Mouse (Mus musculus) heart, embryonic 14.5 days (tissue): ENCODE measurements around the gene Prr23a2. TPM values are rescaled to one million over a fixed set of nuclear protein-coding genes. Genes with fewer than 3 reads are reported as not detected.
A peak's percentile ranks its signal among the peaks of the same experiment; 100 is the strongest.

Experiments
- ATAC-seq: fragments of 200-750 bp; cut with Nextera tagmentation; 2 replicates; pipeline ENCODE4 v1.8.0; 2017; ENCODE audit warnings: low read depth, moderate TSS enrichment; ENCODE audit not compliant: insufficient number of reproducible peaks, insufficient read depth, low FRiP score
- H3K27ac ChIP-seq, 2 experiments: fragments of 200-500 bp in 1 of 2; fragments of 300-500 bp in 1 of 2; sonication (generic) in 1 of 2; replicated peaks in 1 of 2; 2 replicates each; pipeline ENCODE4 v1.5.1; 2012 to 2014; ENCODE audit warnings: low read depth in 2 of 2, low read length in 2 of 2, control low read depth in 1 of 2, mild to moderate bottlenecking in 1 of 2, mixed read lengths in 1 of 2; ENCODE audit not compliant: control insufficient read depth in 1 of 2, insufficient read depth in 1 of 2
- H3K27me3 ChIP-seq: fragments of 300-500 bp; sonication (generic); 2 replicates; pipeline ENCODE4 v1.6.1; 2014; ENCODE audit warnings: mild to moderate bottlenecking, low read length, control low read depth; ENCODE audit not compliant: control insufficient read depth, insufficient read depth
- H3K36me3 ChIP-seq: fragments of 300-500 bp; sonication (generic); 2 replicates; pipeline ENCODE4 v1.6.1; 2014; ENCODE audit warnings: mild to moderate bottlenecking, control low read depth, low read length, mixed read lengths; ENCODE audit not compliant: control insufficient read depth, insufficient read depth
- H3K4me1 ChIP-seq, 2 experiments: fragments of 200-500 bp in 1 of 2; fragments of 300-500 bp in 1 of 2; sonication (generic) in 1 of 2; 2 replicates each; pipeline ENCODE4 v1.6.1; 2012 to 2014; ENCODE audit warnings: low read length in 2 of 2, control low read depth in 1 of 2, mixed read lengths in 1 of 2; ENCODE audit not compliant: control insufficient read depth in 2 of 2, insufficient read depth in 2 of 2
- H3K4me2 ChIP-seq: fragments of 300-500 bp; sonication (generic); 2 replicates; pipeline ENCODE4 v1.6.1; 2014; ENCODE audit warnings: mild to moderate bottlenecking, low read length
- H3K4me3 ChIP-seq, 2 experiments: fragments of 200-500 bp in 1 of 2; fragments of 300-500 bp in 1 of 2; sonication (generic) in 1 of 2; 2 replicates each; pipeline ENCODE4 v1.5.1; 2012 to 2014; ENCODE audit warnings: low read length in 2 of 2, mild to moderate bottlenecking in 2 of 2, control low read depth in 1 of 2, low read depth in 1 of 2, moderate library complexity in 1 of 2; ENCODE audit not compliant: control insufficient read depth in 1 of 2, insufficient read depth in 1 of 2
- H3K9ac ChIP-seq: fragments of 300-500 bp; sonication (generic); 2 replicates; pipeline ENCODE4 v1.6.1; 2014; ENCODE audit warnings: mild to moderate bottlenecking, low read length
- H3K9me3 ChIP-seq: fragments of 300-500 bp; sonication (generic); 2 replicates; pipeline ENCODE4 v1.6.1; 2016; ENCODE audit warnings: low read length, control low read depth; ENCODE audit not compliant: control insufficient read depth
- WGBS: fragments of 180-500 bp; shearing (Covaris S2); extraction: QIAGEN DNeasy Blood & Tissue Kit; methylation state at CpG from one replicate; pipeline ENCODE4 v1.1.7; 2014; 5-methylcytosine and 5-hydroxymethylcytosine counted together
- polyA plus RNA-seq: library from polyadenylated mRNA; unstranded; fragments of >200 nt; fragmentation: Nextera tagmentation; extraction: Ambion mirVana; gene quantifications from 2 replicates; pipeline ENCODE4 v1.2.1, GENCODE M21; 2014

The Prr23a2 gene
- polyA plus RNA-seq, 1 experiment from 2014 or later = not detected

GRCm38 (mm10) chr9:98821067-98821466 lies 35.2 kb upstream of the Prr23a2 start:
- no peak for ATAC-seq
- no peaks in the 10 kb centered on the region for H3K27me3 ChIP-seq
- no peak overlapping the region for H3K4me3 ChIP-seq
- no peak overlapping the region for H3K27ac ChIP-seq
- H3K9me3 ChIP-seq = no peaks in the 10 kb centered on the region
- no peak overlapping the region for H3K9ac ChIP-seq
- H3K36me3 ChIP-seq = no peaks in the 10 kb centered on the region
- no peaks in the 10 kb centered on the region for H3K4me1 ChIP-seq
- no peak overlapping the region for H3K4me2 ChIP-seq

GRCm38 (mm10) chr9:98823805-98824204 lies 32.5 kb upstream of the Prr23a2 start:
- Histone ChIP-seq H3K4me3 (no peak overlapping the region), H3K27ac (no peak overlapping the region), H3K9me3 (no peaks in the 10 kb centered on the region), H3K27me3 (no peaks in the 10 kb centered on the region), H3K36me3 (no peaks in the 10 kb centered on the region), H3K9ac (no peak overlapping the region), H3K4me1 (no peaks in the 10 kb centered on the region), H3K4me2 (no peak overlapping the region)
- WGBS = 77% methylated on average over 7 of the region's 7 CpGs
- no peak for ATAC-seq

- Histone ChIP-seq H3K4me3 (no peak overlapping the region), H3K27ac (no peak overlapping the region), H3K36me3 (no peaks in the 10 kb centered on the region), H3K9ac (no peak overlapping the region), H3K4me2 (no peak overlapping the region), H3K4me1 (no peaks in the 10 kb centered on the region), H3K27me3 (no peaks in the 10 kb centered on the region), H3K9me3 (no peaks in the 10 kb centered on the region)
- WGBS = 26% methylated on average over 5 of the region's 5 CpGs
- ATAC-seq = no peak
Observed at GRCm38 (mm10) chr9:98829508-98829907, 26.8 kb upstream of the Prr23a2 start.

GRCm38 (mm10) chr9:98837537-98838074 lies 18.7 kb upstream of the Prr23a2 start:
- H3K27me3 ChIP-seq = 0 out of 2 replicates have a peak, but pooled peaks cover 3% of the 10 kb centered on the region
- 0 out of 2 replicates have a peak, but pooled peaks cover 4% of the 10 kb centered on the region for H3K9me3 ChIP-seq
- H3K4me1 ChIP-seq = no peaks in the 10 kb centered on the region
- no peak for ATAC-seq
- no peak overlapping the region for H3K27ac ChIP-seq
- 75% methylated on average over 7 of the region's 7 CpGs for WGBS
- H3K4me2 ChIP-seq = no peak overlapping the region
- H3K4me3 ChIP-seq = no peak overlapping the region
- H3K9ac ChIP-seq = no peak overlapping the region
- no peaks in the 10 kb centered on the region for H3K36me3 ChIP-seq

GRCm38 (mm10) chr9:98842117-98842516 lies 14.2 kb upstream of the Prr23a2 start, which contains the start of gene Prr23a1:
Gene Prr23a1, plus strand, starts transcription at chr9:98842503.
- no peaks in the 10 kb centered on the region for H3K36me3 ChIP-seq
- H3K9me3 ChIP-seq = 0 out of 2 replicates have a peak, but pooled peaks cover 4% of the 10 kb centered on the region
- no peaks in the 10 kb centered on the region for H3K4me1 ChIP-seq
- H3K4me3 ChIP-seq = peak within 1 kb of the TSS in 1 of 2 experiments; percentile 2; a peak in 1 of 4 replicates
- H3K27ac ChIP-seq = no peak within 1 kb of the TSS
- H3K27me3 ChIP-seq = 0 out of 2 replicates have a peak, but pooled peaks cover 3% of the 10 kb centered on the region
- peak within 1 kb of the TSS; percentile 46 for H3K4me2 ChIP-seq
- no peak within 1 kb of the TSS for H3K9ac ChIP-seq
- no peak for ATAC-seq
- 58% methylated on average over 22 of the region's 22 CpGs for WGBS

- Histone ChIP-seq H3K4me1 (no peaks in the 10 kb centered on the region), H3K4me2 (no peak overlapping the region), H3K4me3 (no peak overlapping the region), H3K27ac (no peak overlapping the region), H3K27me3 (peaks cover 14% of the 10 kb centered on the region; the same call in 1 of the 2 replicates), H3K9me3 (no peaks in the 10 kb centered on the region), H3K9ac (no peak overlapping the region), H3K36me3 (no peaks in the 10 kb centered on the region)
- WGBS = 61% methylated on average over 3 of the region's 3 CpGs
- ATAC-seq = no peak
Observed at GRCm38 (mm10) chr9:98863463-98863862, 7.2 kb downstream of the Prr23a2 start.

- Histone ChIP-seq H3K4me1 (no peaks in the 10 kb centered on the region), H3K4me3 (peak within 1 kb of the TSS in 1 of 2 experiments; percentile 4; a peak in 1 of 4 replicates), H3K9ac (no peak within 1 kb of the TSS), H3K4me2 (peak within 1 kb of the TSS; percentile 45), H3K27ac (no peak within 1 kb of the TSS), H3K9me3 (no peaks in the 10 kb centered on the region), H3K36me3 (no peaks in the 10 kb centered on the region), H3K27me3 (peaks cover 14% of the 10 kb centered on the region; the same call in 1 of the 2 replicates)
- 44% methylated on average over 22 of the region's 22 CpGs for whole genome bisulfite sequencing
- ATAC-seq = no peak
Observed at GRCm38 (mm10) chr9:98864571-98864970, 8.3 kb downstream of the Prr23a2 start, which contains the start of gene Prr23a3. Gene Prr23a3, plus strand, starts transcription at chr9:98864767.

GRCm38 (mm10) chr9:98901486-98901885 lies 45.2 kb downstream of the Prr23a2 start:
- no peaks in the 10 kb centered on the region for H3K36me3 ChIP-seq
- peaks cover 12% of the 10 kb centered on the region for H3K9me3 ChIP-seq
- no peak overlapping the region for H3K4me2 ChIP-seq
- no peak overlapping the region for H3K4me3 ChIP-seq
- WGBS = 82% methylated on average over 1 of the region's 1 CpGs
- H3K27me3 ChIP-seq = no peaks in the 10 kb centered on the region; the same call in 1 of the 2 replicates
- ATAC-seq = no peak
- H3K27ac ChIP-seq = no peak overlapping the region
- no peak overlapping the region for H3K9ac ChIP-seq
- H3K4me1 ChIP-seq = no peaks in the 10 kb centered on the region
